In the genomic region with DNA sequence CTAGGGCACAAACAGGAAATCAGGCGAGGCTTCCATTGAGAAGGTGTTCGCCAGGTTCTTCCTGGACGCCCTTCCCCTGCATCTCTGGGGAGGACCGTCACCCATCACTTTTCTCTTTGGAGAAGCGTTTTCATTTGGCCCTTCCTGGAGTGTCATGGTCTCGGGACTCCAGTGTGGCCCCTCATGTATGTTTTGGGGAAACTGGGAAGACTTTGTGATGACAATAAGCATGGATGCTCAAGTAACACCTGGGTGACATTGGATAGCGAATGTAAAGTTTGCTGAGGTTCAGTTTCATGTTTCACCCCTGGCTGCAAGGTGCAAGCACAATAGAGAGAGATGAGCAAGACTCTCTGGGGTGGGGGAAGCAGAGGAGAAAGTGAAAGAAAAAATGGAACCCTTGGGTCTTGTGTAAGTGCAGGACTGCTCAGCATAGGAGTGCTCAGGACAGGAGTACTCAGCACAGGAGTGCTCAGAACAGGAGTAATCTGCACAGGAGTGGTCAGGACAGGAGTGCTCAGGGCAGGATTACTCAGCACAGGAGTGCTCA, we compare ENCODE assay signal across 24 mouse cellular contexts. TPM values are rescaled to one million over a fixed set of nuclear protein-coding genes. Genes with fewer than 3 reads are reported as not detected.
DNase-seq lines count a peak whose midpoint lies in the region; ATAC-seq and TF ChIP-seq lines count a peak whose summit lies in the region.
"Had no signal": no experiment of that assay in that cellular context is flagged by ENCODE, and none has a peak within 500 bp of the region (broad histone marks: within the 10 kb centered on the region; RNA-seq: fewer than 3 reads in every experiment).

No protein-coding gene starts in this region.

- H3K27ac ChIP-seq in heart, postnatal 0 days (ENCODE audit: low read depth), result peak overlapping the region; percentile 41; the same call in 1 of the 2 replicates
- no peak overlapping the region for H3K27ac ChIP-seq in liver, postnatal 0 days (ENCODE audit: low read depth)
- H3K27ac ChIP-seq: embryonic facial prominence, embryonic 13.5 days; forebrain, embryonic 13.5 days; heart, embryonic 10.5 days; heart, embryonic 15.5 days; hindbrain, embryonic 12.5 days; intestine, embryonic 15.5 days had no signal

- ATAC-seq in heart, postnatal 0 days (ENCODE audit: insufficient read depth, low read depth), result no peak
- ATAC-seq in inflammation-experienced regulatory T-cells, adult 6 months, result peak; percentile 7
- no peak for ATAC-seq in liver, postnatal 0 days
- ATAC-seq: forebrain, embryonic 13.5 days; forebrain, postnatal 0 days; hindbrain, embryonic 16.5 days; intestine, embryonic 15.5 days; Patski had no signal

- H3K9me3 ChIP-seq in heart, postnatal 0 days (replicated peaks; ENCODE audit: control insufficient read depth, low read length), result no peaks in the 10 kb centered on the region
- no peaks in the 10 kb centered on the region for H3K9me3 ChIP-seq in liver, postnatal 0 days (ENCODE audit: low read length)
- H3K9me3 ChIP-seq: embryonic facial prominence, embryonic 13.5 days; forebrain, embryonic 13.5 days; heart, embryonic 10.5 days; heart, embryonic 15.5 days; hindbrain, embryonic 12.5 days; intestine, embryonic 15.5 days had no signal

- no peak for TF ChIP-seq EP300 in heart, postnatal 0 days (IDR thresholded peaks at IDR 0.05; ENCODE audit: low read depth)
- TF ChIP-seq EP300 in liver, postnatal 0 days (IDR thresholded peaks at IDR 0.05; ENCODE audit: low read depth), result no peak

- H3K27me3 ChIP-seq in heart, postnatal 0 days (ENCODE audit: control insufficient read depth, insufficient read depth, low read length), result peaks cover 26% of the 10 kb centered on the region
- H3K27me3 ChIP-seq in liver, postnatal 0 days (ENCODE audit: insufficient read depth, low read length), result peaks cover 3% of the 10 kb centered on the region; the same call in 1 of the 2 replicates
- H3K27me3 ChIP-seq: CH12.LX, Patski had no signal

- no peaks in the 10 kb centered on the region; the same call in 1 of the 2 replicates for H3K4me1 ChIP-seq in heart, postnatal 0 days (ENCODE audit: control insufficient read depth, insufficient read depth)
- H3K4me1 ChIP-seq in liver, postnatal 0 days (ENCODE audit: insufficient read depth), result peaks cover 16% of the 10 kb centered on the region

- DNase-seq in heart, postnatal 0 days (ENCODE audit: low spot score), result no peak
- no peak for DNase-seq in heart, postnatal 25 days (ENCODE audit: low spot score)
- DNase-seq in thymus, postnatal 25 days, result peak; percentile 61
- DNase-seq in thymus, postnatal 14 days, result no peak
- no peak for DNase-seq in liver, postnatal 0 days
- DNase-seq in kidney, adult 9 months, result no peak
- DNase-seq: adrenal gland, adult 2 months; adrenal gland, postnatal 25 days; cerebellum, adult 18-20 months; cerebellum, adult 9-11 months; cerebellum, postnatal 36 days; forebrain, postnatal 0 days; gastrocnemius, postnatal 25 days; heart, postnatal 4 days had no signal

- H3K4me2 ChIP-seq in heart, postnatal 0 days (ENCODE audit: low read depth, low read length), result no peak overlapping the region; the same call in 1 of the 2 replicates
- H3K4me2 ChIP-seq in liver, postnatal 0 days (ENCODE audit: low read depth, low read length), result no peak overlapping the region
- H3K4me2 ChIP-seq: embryonic facial prominence, embryonic 13.5 days; forebrain, embryonic 13.5 days; heart, embryonic 15.5 days; hindbrain, embryonic 12.5 days; intestine, embryonic 15.5 days had no signal

- H3K4me3 ChIP-seq in heart, postnatal 0 days (ENCODE audit: low read depth, low read length), result no peak overlapping the region
- H3K4me3 ChIP-seq in liver, postnatal 0 days (ENCODE audit: low read depth, low read length), result no peak overlapping the region
- H3K4me3 ChIP-seq: embryonic facial prominence, embryonic 13.5 days; forebrain, embryonic 13.5 days; heart, embryonic 10.5 days; heart, embryonic 15.5 days; hindbrain, embryonic 12.5 days; intestine, embryonic 15.5 days had no signal

- TF ChIP-seq CTCF in heart, postnatal 0 days (IDR thresholded peaks at IDR 0.05; ENCODE audit: low read depth), result no peak
- no peak for TF ChIP-seq CTCF in liver, postnatal 0 days (IDR thresholded peaks at IDR 0.05; ENCODE audit: low read depth)

- H3K9ac ChIP-seq in heart, postnatal 0 days (replicated peaks; ENCODE audit: low read depth, low read length), result no peak overlapping the region
- no peak overlapping the region for H3K9ac ChIP-seq in liver, postnatal 0 days (replicated peaks)
- H3K9ac ChIP-seq: embryonic facial prominence, embryonic 13.5 days; forebrain, embryonic 13.5 days; forebrain, postnatal 0 days; heart, embryonic 15.5 days; hindbrain, embryonic 12.5 days; intestine, embryonic 15.5 days had no signal

- 63% methylated on average over 7 of the region's 7 CpGs for WGBS in heart, postnatal 0 days
- WGBS in liver, postnatal 0 days (ENCODE audit: insufficient replicate concordance), result 78% methylated on average over 7 of the region's 7 CpGs

- intact Hi-C loops in heart, postnatal 25 days (cut with DNase I), result loop anchor here (10.0 kb wide), 1 partner anchor 963 kb away; a partner anchor contains a TSS

- H3K36me3 ChIP-seq in heart, postnatal 0 days (replicated peaks; ENCODE audit: control insufficient read depth, insufficient read depth, low read length), result no peaks in the 10 kb centered on the region
- H3K36me3 ChIP-seq in liver, postnatal 0 days (replicated peaks; ENCODE audit: insufficient read depth, low read length), result peaks cover under 1% of the 10 kb centered on the region; the same call in 1 of the 2 replicates
- H3K36me3 ChIP-seq: embryonic facial prominence, embryonic 13.5 days; heart, embryonic 10.5 days; heart, embryonic 15.5 days; hindbrain, embryonic 12.5 days; intestine, embryonic 15.5 days had no signal

RNA-seq across cellular contexts. Expression of a gene that starts 1.7 kb away (rescaled TPM):
- 3.3 and 14.5 TPM in 2 replicates for total RNA-seq in heart, postnatal 0 days (2014; rRNA removed; ENCODE audit: low replicate concordance)
- polyA plus RNA-seq in heart, postnatal 0 days (2015; fragmentation: Nextera tagmentation; extraction: Ambion mirVana), result 7.0 and 7.5 TPM in 2 replicates
- total RNA-seq in heart, postnatal 25 days (2021), result 10 to 100 TPM; 21.2 to 22.0 TPM
- 100 to 1,000 TPM in 2 of 3 experiments, 10 to 100 TPM in 1; 94.0 to 181 (median 103) TPM for polyA plus RNA-seq in inflammation-experienced regulatory T-cells, adult 6 months (2017; shearing (Covaris generic))
- polyA plus RNA-seq in liver, postnatal 0 days (2015; fragmentation: Nextera tagmentation; extraction: Ambion mirVana), result 9.8 and 10.5 TPM in 2 replicates

RNA-seq across cellular contexts. Expression of a gene that starts 4.1 kb away (rescaled TPM):
- total RNA-seq in heart, postnatal 0 days (2014; rRNA removed; ENCODE audit: low replicate concordance), result 9.7 and 11.0 TPM in 2 replicates
- 9.4 and 9.9 TPM in 2 replicates for polyA plus RNA-seq in heart, postnatal 0 days (2015; fragmentation: Nextera tagmentation; extraction: Ambion mirVana)
- total RNA-seq in heart, postnatal 25 days (2021), result 10 to 100 TPM in 1 of 2 experiments, 1 to 10 TPM in 1; 9.7 to 11.8 TPM
- 1,000 to 10,000 TPM in 2 of 3 experiments, 100 to 1,000 TPM in 1; 835 to 1,025 (median 1,010) TPM for polyA plus RNA-seq in inflammation-experienced regulatory T-cells, adult 6 months (2017; shearing (Covaris generic))
- polyA plus RNA-seq in liver, postnatal 0 days (2015; fragmentation: Nextera tagmentation; extraction: Ambion mirVana), result 49.7 and 51.6 TPM in 2 replicates

RNA-seq across cellular contexts. Expression of a gene that starts 14.0 kb away (rescaled TPM):
- total RNA-seq in heart, postnatal 0 days (2014; rRNA removed; ENCODE audit: low replicate concordance), result 2.9 and 6.3 TPM in 2 replicates
- polyA plus RNA-seq in heart, postnatal 0 days (2015; fragmentation: Nextera tagmentation; extraction: Ambion mirVana), result 2.5 and 3.6 TPM in 2 replicates
- total RNA-seq in heart, postnatal 25 days (2021), result 1 to 10 TPM; 5.4 to 8.5 TPM
- 100 to 1,000 TPM; 330 to 403 (median 338) TPM for polyA plus RNA-seq in inflammation-experienced regulatory T-cells, adult 6 months (2017; shearing (Covaris generic))
- 20.4 and 22.9 TPM in 2 replicates for polyA plus RNA-seq in liver, postnatal 0 days (2015; fragmentation: Nextera tagmentation; extraction: Ambion mirVana)

RNA-seq across cellular contexts. Expression of a gene that starts 14.2 kb away (rescaled TPM):
- 8.8 and 10.7 TPM in 2 replicates for total RNA-seq in heart, postnatal 0 days (2014; rRNA removed; ENCODE audit: low replicate concordance)
- 2.7 and 3.7 TPM in 2 replicates for polyA plus RNA-seq in heart, postnatal 0 days (2015; fragmentation: Nextera tagmentation; extraction: Ambion mirVana)
- 1 to 10 TPM; 3.9 to 5.5 TPM for total RNA-seq in heart, postnatal 25 days (2021)
- 100 to 1,000 TPM; 174 to 216 (median 189) TPM for polyA plus RNA-seq in inflammation-experienced regulatory T-cells, adult 6 months (2017; shearing (Covaris generic))
- 8.8 and 9.3 TPM in 2 replicates for polyA plus RNA-seq in liver, postnatal 0 days (2015; fragmentation: Nextera tagmentation; extraction: Ambion mirVana)

RNA-seq across cellular contexts. Expression of a gene that starts 37.1 kb away (rescaled TPM):
- total RNA-seq in heart, postnatal 0 days (2014; rRNA removed; ENCODE audit: low replicate concordance), result not detected in 2 replicates
- 0.08 and 0.14 TPM in 2 replicates for polyA plus RNA-seq in heart, postnatal 0 days (2015; fragmentation: Nextera tagmentation; extraction: Ambion mirVana)
- total RNA-seq in heart, postnatal 25 days (2021), result 1 to 10 TPM in 1 of 2 experiments, under 1 TPM in 1; 0.70 to 1.5 TPM
- polyA plus RNA-seq in inflammation-experienced regulatory T-cells, adult 6 months (2017; shearing (Covaris generic)), result 10 to 100 TPM in 2 of 3 experiments, 1 to 10 TPM in 1; 8.4 to 87.4 (median 63.4) TPM
- polyA plus RNA-seq in liver, postnatal 0 days (2015; fragmentation: Nextera tagmentation; extraction: Ambion mirVana), result 1.1 and 1.2 TPM in 2 replicates
- polyA plus RNA-seq: embryonic facial prominence, embryonic 13.5 days; forebrain, embryonic 13.5 days; heart, embryonic 10.5 days; hindbrain, embryonic 12.5 days; Patski had no signal

Comparison
In these comparisons a context has a peak if more than half of its experiments do, and no peak if none do; other contexts are left out.
1. RNA of a gene that starts 4.1 kb away (polyA plus RNA-seq): 835 to 1,025 TPM in inflammation-experienced regulatory T-cells, adult 6 months; 49.7 to 51.6 TPM in liver, postnatal 0 days and 9.4 to 9.9 TPM in heart, postnatal 0 days; every median in the first group is over 10 times any median in the second.
2. RNA of a gene that starts 14.0 kb away (polyA plus RNA-seq): 330 to 403 TPM in inflammation-experienced regulatory T-cells, adult 6 months; 20.4 to 22.9 TPM in liver, postnatal 0 days and 2.5 to 3.6 TPM in heart, postnatal 0 days; every median in the first group is over 10 times any median in the second.